Comparison of ENCODE assay signal across 14 mouse cellular contexts in genomic region chr5:73572846-73573245, GRCm38 (mm10). TPM values are rescaled to one million over a fixed set of nuclear protein-coding genes. Genes with fewer than 3 reads are reported as not detected.
"Had no signal": no experiment of that assay in that cellular context is flagged by ENCODE, and none has a peak within 500 bp of the region (broad histone marks: within the 10 kb centered on the region; RNA-seq: fewer than 3 reads in every experiment).

No protein-coding gene starts in this region.

- ATAC-seq: liver, postnatal 0 days had no signal

- H3K4me2 ChIP-seq: limb, embryonic 12.5 days; liver, embryonic 13.5 days; midbrain, embryonic 12.5 days; neural tube, embryonic 12.5 days had no signal

- H3K36me3 ChIP-seq: limb, embryonic 12.5 days; liver, embryonic 13.5 days; midbrain, embryonic 12.5 days; neural tube, embryonic 12.5 days had no signal

- H3K9me3 ChIP-seq: limb, embryonic 12.5 days; liver, embryonic 13.5 days; midbrain, embryonic 12.5 days; neural tube, embryonic 12.5 days had no signal

- H3K4me3 ChIP-seq: left cerebral cortex, adult 2 months; limb, embryonic 12.5 days; liver, embryonic 13.5 days; megakaryocyte, embryonic 14.5 days; midbrain, embryonic 12.5 days; neural tube, embryonic 12.5 days had no signal

- H3K27ac ChIP-seq: left cerebral cortex, adult 2 months; limb, embryonic 12.5 days; liver, embryonic 13.5 days; macrophage; midbrain, embryonic 12.5 days; neural tube, embryonic 12.5 days; stomach, postnatal 0 days had no signal

- H3K27me3 ChIP-seq: limb, embryonic 12.5 days; liver, embryonic 13.5 days; midbrain, embryonic 12.5 days; neural tube, embryonic 12.5 days had no signal

- H3K4me1 ChIP-seq: limb, embryonic 12.5 days; liver, embryonic 13.5 days; megakaryocyte, embryonic 14.5 days; neural tube, embryonic 12.5 days had no signal

- DNase-seq: kidney, postnatal 10 days; kidney, postnatal 4 days; liver; liver, embryonic 13.5 days; liver, postnatal 0 days; lung, postnatal 10 days had no signal

- H3K9ac ChIP-seq: limb, embryonic 12.5 days; liver, embryonic 13.5 days; liver, postnatal 0 days; midbrain, embryonic 12.5 days; neural tube, embryonic 12.5 days had no signal

RNA-seq across cellular contexts. Expression of gene Lrrc66, which starts 59.5 kb away (rescaled TPM):
- polyA plus RNA-seq: kidney, embryonic 14.5 days; limb, embryonic 12.5 days; liver, postnatal 0 days; midbrain, embryonic 12.5 days; neural tube, embryonic 12.5 days had no signal
